Comparison of ENCODE assay signal across 23 mouse cellular contexts in the genomic region with DNA sequence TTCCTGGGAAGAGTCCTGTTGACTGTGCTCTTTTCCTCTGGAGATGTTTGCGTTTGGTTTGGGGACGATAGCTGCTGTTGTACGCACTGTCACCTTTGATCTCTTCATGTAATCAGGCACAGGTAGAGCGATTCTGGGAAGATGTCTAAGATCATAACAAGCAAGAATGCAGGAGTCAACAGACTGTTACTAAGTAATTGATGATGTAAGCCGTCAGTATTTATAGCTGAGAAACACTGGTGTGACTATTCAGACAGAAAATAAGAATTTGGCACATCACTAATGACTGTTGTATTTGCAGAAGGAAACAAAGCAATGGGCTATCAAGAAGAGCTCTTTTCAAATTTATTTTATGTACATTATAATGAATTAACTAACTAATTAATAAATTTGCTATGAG. TPM values are rescaled to one million over a fixed set of nuclear protein-coding genes. Genes with fewer than 3 reads are reported as not detected.
DNase-seq lines count a peak whose midpoint lies in the region; ATAC-seq and TF ChIP-seq lines count a peak whose summit lies in the region.
"Had no signal": no experiment of that assay in that cellular context is flagged by ENCODE, and none has a peak within 500 bp of the region (broad histone marks: within the 10 kb centered on the region; RNA-seq: fewer than 3 reads in every experiment).

No protein-coding gene starts in this region.

- in situ Hi-C loops in CH12.LX (cut with MboI; ENCODE audit: low pct_ligation_motif_present, low pct_unique_long_range_greater_than_20kb, low sequenced_read_pairs) = loop anchor here (5.0 kb wide), 2 partner anchors 38 to 68 kb away; no protein-coding TSS in a partner anchor

- H3K27ac ChIP-seq in cerebellum, adult 2 months (ENCODE audit: insufficient read depth, low read length) = no peak overlapping the region
- no peak overlapping the region for H3K27ac ChIP-seq in kidney, adult 2 months (ENCODE audit: insufficient read depth, low read depth, low read length)
- no peak overlapping the region for H3K27ac ChIP-seq in kidney, embryonic 14.5 days (ENCODE audit: low read depth, low read length)
- H3K27ac ChIP-seq in CH12.LX (ENCODE audit: insufficient read depth, low read depth) = peak overlapping the region; percentile 29; the same call in 1 of the 2 replicates
- H3K27ac ChIP-seq in midbrain, embryonic 15.5 days = no peak overlapping the region
- H3K27ac ChIP-seq: embryonic facial prominence, embryonic 15.5 days; forebrain, embryonic 10.5 days; liver, embryonic 13.5 days; lung, embryonic 15.5 days; neural tube, embryonic 12.5 days had no signal

- peak; percentile 29 to 54 for DNase-seq in cerebellum, adult 2 months
- DNase-seq in cerebellum, adult 18-20 months = no peak
- peak; percentile 32 for DNase-seq in kidney, adult 2 months
- no peak for DNase-seq in CH12.LX (ENCODE audit: extremely low read depth)
- DNase-seq in left cerebral cortex, postnatal 14 days (ENCODE audit: low spot score in 2 of 2) = no peak
- DNase-seq: adrenal gland, postnatal 10 days; cerebellum, postnatal 36 days; gastrocnemius, postnatal 25 days; kidney, adult 11 months; kidney, postnatal 14 days; left cerebral cortex, postnatal 4 days; liver, embryonic 13.5 days; lung, postnatal 4 days; spleen, adult 18-20 months; thymus, postnatal 4 days had no signal

- no peak overlapping the region for H3K4me2 ChIP-seq in kidney, embryonic 14.5 days (replicated peaks; ENCODE audit: low read depth, low read length)
- peak overlapping the region; percentile 52; the same call in 1 of the 2 replicates for H3K4me2 ChIP-seq in CH12.LX (ENCODE audit: insufficient read depth, low read depth, poor library complexity, severe bottlenecking)
- H3K4me2 ChIP-seq in midbrain, embryonic 15.5 days = peak overlapping the region; percentile 15
- H3K4me2 ChIP-seq: embryonic facial prominence, embryonic 15.5 days; liver, embryonic 13.5 days; lung, embryonic 15.5 days; neural tube, embryonic 12.5 days had no signal

- TF ChIP-seq RAD21 in CH12.LX (IDR thresholded peaks at IDR 0.05; ENCODE audit: low read depth, low read length) = no peak

- no peaks in the 10 kb centered on the region for H3K27me3 ChIP-seq in cerebellum, adult 2 months (ENCODE audit: control insufficient read depth, insufficient read depth, low read length)
- no peaks in the 10 kb centered on the region for H3K27me3 ChIP-seq in kidney, adult 2 months (replicated peaks; ENCODE audit: control insufficient read depth, insufficient read depth, low read length)
- H3K27me3 ChIP-seq in kidney, embryonic 14.5 days (ENCODE audit: control insufficient read depth, insufficient read depth, low read length) = no peaks in the 10 kb centered on the region
- no peaks in the 10 kb centered on the region for H3K27me3 ChIP-seq in CH12.LX (replicated peaks)
- H3K27me3 ChIP-seq in midbrain, embryonic 15.5 days (replicated peaks) = no peaks in the 10 kb centered on the region
- H3K27me3 ChIP-seq: embryonic facial prominence, embryonic 15.5 days; liver, embryonic 13.5 days; lung, embryonic 15.5 days; neural tube, embryonic 12.5 days had no signal

- H3K9ac ChIP-seq in kidney, embryonic 14.5 days (ENCODE audit: low read depth, low read length) = no peak overlapping the region
- peak overlapping the region; percentile 12; the same call in 1 of the 2 replicates for H3K9ac ChIP-seq in CH12.LX (ENCODE audit: insufficient read depth, low read depth)
- no peak overlapping the region for H3K9ac ChIP-seq in midbrain, embryonic 15.5 days
- H3K9ac ChIP-seq: embryonic facial prominence, embryonic 15.5 days; liver, embryonic 13.5 days; lung, embryonic 15.5 days; neural tube, embryonic 12.5 days had no signal

- 11% methylated on average over 5 of the region's 5 CpGs for WGBS in cerebellum, adult 2 months
- 46% methylated on average over 5 of the region's 5 CpGs for WGBS in kidney, adult 2 months
- 73% methylated on average over 5 of the region's 5 CpGs for WGBS in kidney, embryonic 14.5 days
- WGBS in midbrain, embryonic 15.5 days = 53% methylated on average over 5 of the region's 5 CpGs

- peaks cover 72% of the 10 kb centered on the region for H3K79me2 ChIP-seq in CH12.LX (replicated peaks; ENCODE audit: control insufficient read depth, extremely low read depth, insufficient read depth, poor library complexity, severe bottlenecking)

- intact Hi-C loops in left cerebral cortex, postnatal 14 days (cut with DNase I) = loop anchor here (5.0 to 10.0 kb wide), 4 partner anchors 158 to 1080 kb away; no protein-coding TSS in a partner anchor

- no peak for TF ChIP-seq EP300 in CH12.LX (IDR thresholded peaks at IDR 0.05; ENCODE audit: low read length)

- peaks cover 17% of the 10 kb centered on the region for H3K4me1 ChIP-seq in cerebellum, adult 2 months (ENCODE audit: control insufficient read depth, insufficient read depth, low read length)
- H3K4me1 ChIP-seq in kidney, adult 2 months (ENCODE audit: control insufficient read depth, insufficient read depth, low read length) = peaks cover 8% of the 10 kb centered on the region; the same call in 1 of the 2 replicates
- peaks cover 12% of the 10 kb centered on the region for H3K4me1 ChIP-seq in kidney, embryonic 14.5 days (ENCODE audit: control insufficient read depth, insufficient read depth, low read length)
- peaks cover 11 to 63% of the 10 kb centered on the region in 2 experiments for H3K4me1 ChIP-seq in CH12.LX (ENCODE audit: control insufficient read depth in 1 of 2, insufficient read depth in 2 of 2)
- H3K4me1 ChIP-seq in midbrain, embryonic 15.5 days = peaks cover 45% of the 10 kb centered on the region

- dilution Hi-C loops in CH12.LX (cut with MboI; ENCODE audit: extremely low pct_ligation_motif_present, extremely low pct_unique_long_range_greater_than_20kb, low sequenced_read_pairs) = no loop called here

- ATAC-seq in kidney, embryonic 14.5 days (ENCODE audit: low FRiP score, low TSS enrichment) = no peak
- no peak for ATAC-seq in midbrain, embryonic 15.5 days (replicated peaks)
- no peak for ATAC-seq in erythroid progenitor cell, adult 5-6 weeks (replicated peaks; ENCODE audit: low FRiP score, poor library complexity, severe bottlenecking)
- ATAC-seq: activated CD4-positive, CD25-positive, alpha-beta regulatory T cell, adult 4 months had no signal

- TF ChIP-seq CTCF in cerebellum, adult 2 months (IDR thresholded peaks at IDR 0.05; ENCODE audit: borderline replicate concordance, insufficient read depth, low read depth, low read length) = no peak
- TF ChIP-seq CTCF in kidney, adult 2 months (conservative IDR thresholded peaks at IDR 0.05; ENCODE audit: insufficient read depth, insufficient read length, low read depth, low read length) = no peak
- no peak for TF ChIP-seq CTCF in CH12.LX (conservative IDR thresholded peaks at IDR 0.05 in 1 of 2, IDR thresholded peaks at IDR 0.05 in 1 of 2; ENCODE audit: low read depth in 2 of 2, low read length in 2 of 2)

- peak overlapping the region; percentile 7 for H3K4me3 ChIP-seq in cerebellum, adult 2 months (replicated peaks; ENCODE audit: insufficient read depth, low read depth, low read length)
- H3K4me3 ChIP-seq in kidney, adult 2 months (ENCODE audit: insufficient read depth, low read depth, low read length) = no peak overlapping the region
- no peak overlapping the region for H3K4me3 ChIP-seq in kidney, embryonic 14.5 days (ENCODE audit: low read length)
- no peak overlapping the region for H3K4me3 ChIP-seq in CH12.LX (replicated peaks in 1 of 3; ENCODE audit: low read depth in 2 of 3, low read length in 2 of 3, poor library complexity in 1 of 3)
- no peak overlapping the region for H3K4me3 ChIP-seq in midbrain, embryonic 15.5 days
- H3K4me3 ChIP-seq: embryonic facial prominence, embryonic 15.5 days; forebrain, embryonic 10.5 days; liver, embryonic 13.5 days; lung, embryonic 15.5 days; neural tube, embryonic 12.5 days had no signal

- no peaks in the 10 kb centered on the region for H3K9me3 ChIP-seq in kidney, embryonic 14.5 days (ENCODE audit: control insufficient read depth, low read length)
- no peaks in the 10 kb centered on the region for H3K9me3 ChIP-seq in CH12.LX (replicated peaks; ENCODE audit: low read length)
- H3K9me3 ChIP-seq in midbrain, embryonic 15.5 days = no peaks in the 10 kb centered on the region
- H3K9me3 ChIP-seq: embryonic facial prominence, embryonic 15.5 days; forebrain, embryonic 10.5 days; liver, embryonic 13.5 days; lung, embryonic 15.5 days; neural tube, embryonic 12.5 days had no signal

- no peak for TF ChIP-seq POLR2A in cerebellum, adult 2 months (IDR thresholded peaks at IDR 0.05; ENCODE audit: borderline replicate concordance, insufficient read depth, low read length)
- TF ChIP-seq POLR2A in kidney, adult 2 months (IDR thresholded peaks at IDR 0.05; ENCODE audit: low read depth, low read length) = no peak
- no peak for TF ChIP-seq POLR2A in CH12.LX (IDR thresholded peaks at IDR 0.05; ENCODE audit: low read depth, low read length)

- H3K36me3 ChIP-seq in kidney, adult 2 months (ENCODE audit: control insufficient read depth, insufficient read depth, low read length) = no peaks in the 10 kb centered on the region
- H3K36me3 ChIP-seq in kidney, embryonic 14.5 days (ENCODE audit: control insufficient read depth, insufficient read depth, low read length) = no peaks in the 10 kb centered on the region
- H3K36me3 ChIP-seq in CH12.LX (replicated peaks in 1 of 2; ENCODE audit: control insufficient read depth in 1 of 2, insufficient read depth in 1 of 2, low read length in 1 of 2) = peaks cover 0 to 5% of the 10 kb centered on the region in 2 experiments
- no peaks in the 10 kb centered on the region for H3K36me3 ChIP-seq in midbrain, embryonic 15.5 days (replicated peaks)
- H3K36me3 ChIP-seq: embryonic facial prominence, embryonic 15.5 days; forebrain, embryonic 10.5 days; liver, embryonic 13.5 days; lung, embryonic 15.5 days; neural tube, embryonic 12.5 days had no signal

TF ChIP-seq in CH12.LX, 34 proteins besides CTCF, POLR2A, EP300 and RAD21:
- TF ChIP-seq ETS1 (conservative IDR thresholded peaks at IDR 0.05; ENCODE audit: low read depth, low read length) = peak; percentile 4; the same call in 1 of the 2 replicates
- no peak for TF ChIP-seq KAT2A (IDR thresholded peaks at IDR 0.05; ENCODE audit: insufficient replicate concordance, low read length)

RNA-seq across cellular contexts. Expression of gene Ppp3ca, which starts 4.6 kb away (rescaled TPM):
- 334 and 338 TPM in 2 replicates for polyA plus RNA-seq in cerebellum, adult 2 months (2012; rRNA removed)
- polyA plus RNA-seq in kidney, adult 2 months (2012; rRNA removed) = 12.0 and 14.0 TPM in 2 replicates
- 61.1 and 76.7 TPM in 2 replicates for polyA plus RNA-seq in kidney, embryonic 14.5 days (2014; fragmentation: Nextera tagmentation; extraction: Ambion mirVana)
- total RNA-seq in CH12.LX (2012; rRNA removed) (63.4 and 71.7 TPM in 2 replicates), CH12.LX (2014; rRNA removed) (143 and 153 TPM in 2 replicates)
- polyA plus RNA-seq in CH12.LX (2012; ENCODE audit: insufficient read length, low read depth) = 130 and 134 TPM in 2 replicates
- polyA plus RNA-seq in midbrain, embryonic 15.5 days (2015; fragmentation: Nextera tagmentation; extraction: Ambion mirVana) = 145 and 148 TPM in 2 replicates
- 15.1 and 16.3 TPM in 2 replicates for total RNA-seq in erythroid progenitor cell, adult 5-6 weeks (2015; ENCODE audit: low replicate concordance)
- total RNA-seq in erythroid progenitor cell, adult 5-6 weeks (2017; ENCODE audit: low replicate concordance) = 9.8 and 11.8 TPM in 2 replicates
- 100 to 1,000 TPM; 725 to 756 TPM for total RNA-seq in left cerebral cortex, postnatal 14 days (2021)

Comparison
In these comparisons a context has a peak if more than half of its experiments do, and no peak if none do; other contexts are left out.
1. DNase-seq: peak in cerebellum, adult 2 months (2 of 2) and kidney, adult 2 months (single experiment); none in cerebellum, adult 18-20 months (0 of 2), CH12.LX (single experiment) and left cerebral cortex, postnatal 14 days (0 of 2).